Mouse (Mus musculus): ENCODE measurements around the gene Rhno1. TPM values are rescaled to one million over a fixed set of nuclear protein-coding genes. Genes with fewer than 3 reads are reported as not detected.
"Not testable (repeated sequence)": the region's sequence is repeated elsewhere in the genome, so short reads cannot be mapped to it uniquely, and the experiment has no call there.

The Rhno1 gene
- polyA plus RNA-seq, 1 experiment from 2014 or later: 172 TPM

DNA sequence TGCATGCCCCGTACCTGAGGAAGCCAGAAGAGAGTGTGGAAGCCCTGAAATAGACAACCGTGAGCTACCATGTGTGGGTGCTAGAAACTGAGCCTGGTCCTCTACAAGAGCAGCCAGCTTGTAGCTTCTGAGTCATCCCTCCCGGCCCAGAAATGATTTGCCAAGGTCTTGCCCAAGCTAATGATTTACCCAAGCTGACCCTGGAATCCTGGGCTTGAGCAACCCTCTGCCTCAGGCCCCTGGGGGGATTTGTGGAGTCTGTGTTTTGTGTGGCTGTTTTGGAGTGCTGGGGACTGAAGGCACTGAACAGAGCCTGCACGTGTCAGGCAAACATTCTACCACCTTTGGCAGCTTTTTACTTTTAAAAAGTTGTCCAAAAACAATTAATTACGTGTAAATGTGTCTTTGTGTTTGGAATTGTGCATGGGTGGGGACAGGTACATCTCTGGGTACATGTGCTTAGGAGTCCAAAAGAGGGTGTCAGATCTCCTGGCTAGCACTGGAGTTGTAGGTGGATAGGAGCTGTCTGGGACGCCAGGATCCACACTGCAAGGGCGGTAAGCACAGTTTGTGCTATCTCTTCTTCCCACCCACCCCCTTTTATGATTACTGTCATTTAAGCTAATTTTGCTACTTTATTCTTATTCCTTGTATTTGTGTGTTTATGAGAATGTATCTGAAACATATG is 35.0 kb upstream of the Rhno1 start:
- no peaks in the 10 kb centered on the region for H3K4me1 ChIP-seq (ENCODE audit: control insufficient read depth, insufficient read depth, low read length)
- no peak overlapping the region for H3K27ac ChIP-seq (replicated peaks; ENCODE audit: low read depth, low read length)
- H3K9ac ChIP-seq (replicated peaks; ENCODE audit: low read length): no peak overlapping the region
- H3K36me3 ChIP-seq (replicated peaks; ENCODE audit: control insufficient read depth, insufficient read depth, low read depth, low read length): no peaks in the 10 kb centered on the region
- H3K27me3 ChIP-seq (ENCODE audit: control insufficient read depth, insufficient read depth, low read length): no peaks in the 10 kb centered on the region
- no peak for ATAC-seq (replicated peaks; ENCODE audit: insufficient number of reproducible peaks, low FRiP score, low TSS enrichment, low read depth)
- 77% methylated on average over 7 of the region's 7 CpGs for WGBS
- no peak for DNase-seq (ENCODE audit: low spot score)
- no peaks in the 10 kb centered on the region for H3K9me3 ChIP-seq (replicated peaks; ENCODE audit: control insufficient read depth, low read length)
- H3K4me2 ChIP-seq (ENCODE audit: low read depth, low read length): no peak overlapping the region
- no peak overlapping the region for H3K4me3 ChIP-seq (ENCODE audit: low read depth, low read length)

DNA sequence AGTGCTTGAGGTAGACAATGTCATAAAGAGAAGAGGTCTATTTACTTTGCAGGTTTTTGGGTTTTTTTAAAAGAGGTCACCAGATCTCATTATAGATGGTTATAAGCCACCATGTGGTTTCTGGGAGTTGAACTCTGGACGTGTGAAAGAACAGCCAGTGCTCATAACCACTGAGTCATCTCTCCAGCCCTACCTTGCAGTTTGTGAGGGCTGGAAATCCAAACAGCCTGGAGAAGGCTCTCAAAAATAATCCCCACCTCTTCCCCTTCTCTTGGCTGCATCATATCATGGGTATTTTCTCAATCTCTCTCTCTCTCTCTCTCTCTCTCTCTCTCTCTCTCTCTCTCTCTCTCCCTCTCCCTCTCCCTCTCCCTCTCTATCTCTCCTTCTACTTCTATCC is 28.0 kb upstream of the Rhno1 start:
- Histone ChIP-seq H3K27ac (replicated peaks; ENCODE audit: low read depth, low read length) (no peak overlapping the region), H3K36me3 (replicated peaks; ENCODE audit: control insufficient read depth, insufficient read depth, low read depth, low read length) (no peaks in the 10 kb centered on the region), H3K27me3 (ENCODE audit: control insufficient read depth, insufficient read depth, low read length) (no peaks in the 10 kb centered on the region), H3K9ac (replicated peaks; ENCODE audit: low read length) (no peak overlapping the region), H3K9me3 (replicated peaks; ENCODE audit: control insufficient read depth, low read length) (no peaks in the 10 kb centered on the region), H3K4me1 (ENCODE audit: control insufficient read depth, insufficient read depth, low read length) (no peaks in the 10 kb centered on the region), H3K4me3 (ENCODE audit: low read depth, low read length) (no peak overlapping the region), H3K4me2 (ENCODE audit: low read depth, low read length) (no peak overlapping the region)
- DNase-seq (ENCODE audit: low spot score) (no peak), ATAC-seq (replicated peaks; ENCODE audit: insufficient number of reproducible peaks, low FRiP score, low TSS enrichment, low read depth) (no peak)
- 55% methylated on average over 1 of the region's 1 CpGs for WGBS

DNA sequence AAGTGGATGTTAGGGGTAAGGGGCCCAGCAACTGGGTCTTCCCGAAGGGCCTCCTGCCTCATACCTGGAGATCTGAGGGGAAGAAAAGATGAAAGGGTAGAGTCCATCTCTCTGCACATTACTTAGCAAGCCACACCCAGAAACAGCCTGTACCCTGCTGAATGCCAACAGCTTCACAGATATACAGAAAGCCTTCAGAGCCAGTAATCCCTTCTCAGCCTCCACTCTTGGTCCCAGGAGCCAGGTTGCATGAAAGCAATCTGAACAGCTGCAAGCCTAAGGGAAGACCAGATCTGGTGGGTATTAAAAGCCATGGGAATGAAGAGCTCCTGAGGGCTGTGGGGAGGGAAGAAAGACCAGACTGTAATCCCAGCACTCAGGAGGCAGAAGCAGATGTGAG is 26.5 kb upstream of the Rhno1 start:
- Histone ChIP-seq H3K9ac (replicated peaks; ENCODE audit: low read length) (no peak overlapping the region), H3K27ac (replicated peaks; ENCODE audit: low read depth, low read length) (no peak overlapping the region), H3K4me1 (ENCODE audit: control insufficient read depth, insufficient read depth, low read length) (no peaks in the 10 kb centered on the region), H3K9me3 (replicated peaks; ENCODE audit: control insufficient read depth, low read length) (no peaks in the 10 kb centered on the region), H3K4me2 (ENCODE audit: low read depth, low read length) (no peak overlapping the region), H3K27me3 (ENCODE audit: control insufficient read depth, insufficient read depth, low read length) (no peaks in the 10 kb centered on the region), H3K36me3 (replicated peaks; ENCODE audit: control insufficient read depth, insufficient read depth, low read depth, low read length) (no peaks in the 10 kb centered on the region), H3K4me3 (ENCODE audit: low read depth, low read length) (no peak overlapping the region)
- ATAC-seq (replicated peaks; ENCODE audit: insufficient number of reproducible peaks, low FRiP score, low TSS enrichment, low read depth) (no peak), DNase-seq (ENCODE audit: low spot score) (no peak)
- WGBS: 100% methylated on average over 1 of the region's 1 CpGs

DNA sequence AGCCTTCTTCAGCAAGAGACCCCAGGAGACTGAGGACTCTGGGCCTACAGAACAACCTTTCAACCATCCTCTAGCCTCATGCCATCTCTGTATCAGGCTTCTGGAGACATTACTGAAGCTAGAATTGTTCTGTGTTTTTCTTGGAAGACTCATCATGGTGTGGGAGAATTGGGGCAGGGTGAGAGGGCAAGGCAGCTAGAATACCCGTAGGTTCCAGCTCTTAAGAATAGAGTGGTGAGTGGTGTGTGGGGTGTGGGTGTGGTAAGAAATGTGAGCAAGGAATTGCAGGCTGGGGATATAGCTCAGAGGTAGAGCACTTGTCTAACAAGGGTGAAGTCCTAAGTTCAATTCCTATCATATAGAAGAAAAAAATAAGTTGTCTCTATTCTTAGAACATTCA is 22.3 kb upstream of the Rhno1 start:
- no peak for ATAC-seq (replicated peaks; ENCODE audit: insufficient number of reproducible peaks, low FRiP score, low TSS enrichment, low read depth)
- Histone ChIP-seq H3K9ac (replicated peaks; ENCODE audit: low read length) (no peak overlapping the region), H3K9me3 (replicated peaks; ENCODE audit: control insufficient read depth, low read length) (no peaks in the 10 kb centered on the region), H3K4me3 (ENCODE audit: low read depth, low read length) (no peak overlapping the region), H3K4me1 (ENCODE audit: control insufficient read depth, insufficient read depth, low read length) (no peaks in the 10 kb centered on the region), H3K27me3 (ENCODE audit: control insufficient read depth, insufficient read depth, low read length) (no peaks in the 10 kb centered on the region), H3K36me3 (replicated peaks; ENCODE audit: control insufficient read depth, insufficient read depth, low read depth, low read length) (no peaks in the 10 kb centered on the region), H3K27ac (replicated peaks; ENCODE audit: low read depth, low read length) (no peak overlapping the region), H3K4me2 (ENCODE audit: low read depth, low read length) (no peak overlapping the region)
- 94% methylated on average over 1 of the region's 1 CpGs for WGBS
- no peak for DNase-seq (ENCODE audit: low spot score)

DNA sequence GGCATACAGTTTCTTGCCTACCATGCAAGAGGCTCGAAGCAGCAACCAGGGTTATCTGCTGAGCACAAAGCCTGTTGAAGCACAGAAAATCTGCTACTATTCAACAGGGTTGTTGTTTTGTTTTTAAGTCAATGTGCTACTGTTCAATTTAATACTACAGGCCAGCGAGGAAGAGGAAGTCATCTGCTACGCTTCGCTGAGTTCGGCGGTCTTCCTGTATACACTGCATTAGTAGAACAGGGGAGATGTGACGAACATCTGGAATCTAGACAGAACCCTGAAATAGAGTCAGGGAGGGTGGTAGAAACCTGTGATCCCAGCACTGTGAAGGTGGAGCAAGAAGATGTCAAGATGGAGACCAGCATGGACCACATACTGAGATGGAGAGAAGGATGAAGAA is 21.0 kb upstream of the Rhno1 start:
- no peak overlapping the region for H3K9ac ChIP-seq (replicated peaks; ENCODE audit: low read length)
- H3K4me3 ChIP-seq (ENCODE audit: low read depth, low read length): no peak overlapping the region
- DNase-seq (ENCODE audit: low spot score) (no peak), ATAC-seq (replicated peaks; ENCODE audit: insufficient number of reproducible peaks, low FRiP score, low TSS enrichment, low read depth) (no peak)
- no peaks in the 10 kb centered on the region for H3K9me3 ChIP-seq (replicated peaks; ENCODE audit: control insufficient read depth, low read length)
- H3K36me3 ChIP-seq (replicated peaks; ENCODE audit: control insufficient read depth, insufficient read depth, low read depth, low read length): no peaks in the 10 kb centered on the region
- no peaks in the 10 kb centered on the region for H3K27me3 ChIP-seq (ENCODE audit: control insufficient read depth, insufficient read depth, low read length)
- no peak overlapping the region for H3K27ac ChIP-seq (replicated peaks; ENCODE audit: low read depth, low read length)
- no peaks in the 10 kb centered on the region for H3K4me1 ChIP-seq (ENCODE audit: control insufficient read depth, insufficient read depth, low read length)
- no peak overlapping the region for H3K4me2 ChIP-seq (ENCODE audit: low read depth, low read length)
- WGBS: 62% methylated on average over 7 of the region's 7 CpGs

DNA sequence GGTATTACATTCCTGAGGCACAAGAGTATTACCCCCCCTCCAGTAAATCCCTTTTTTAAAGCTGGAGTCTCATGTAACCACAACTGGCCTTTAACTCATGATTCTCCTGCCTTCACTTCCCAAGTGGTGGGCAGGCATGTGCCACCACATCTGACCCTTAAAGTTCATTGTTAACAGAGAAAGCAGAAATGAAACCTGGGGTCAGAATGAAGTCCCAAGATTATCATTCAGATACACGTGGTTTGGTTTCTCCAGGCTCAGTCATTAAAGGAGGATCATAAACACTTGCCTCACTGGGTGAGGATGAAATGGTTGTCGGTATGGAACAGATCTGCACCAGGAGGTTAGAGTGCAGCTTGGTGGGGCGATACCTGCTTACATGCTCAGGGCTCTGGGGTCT is 18.5 kb upstream of the Rhno1 start:
- no peak overlapping the region for H3K9ac ChIP-seq (replicated peaks; ENCODE audit: low read length)
- H3K9me3 ChIP-seq (replicated peaks; ENCODE audit: control insufficient read depth, low read length): no peaks in the 10 kb centered on the region
- no peak overlapping the region for H3K4me2 ChIP-seq (ENCODE audit: low read depth, low read length)
- H3K27ac ChIP-seq (replicated peaks; ENCODE audit: low read depth, low read length): no peak overlapping the region
- DNase-seq (ENCODE audit: low spot score): no peak
- H3K36me3 ChIP-seq (replicated peaks; ENCODE audit: control insufficient read depth, insufficient read depth, low read depth, low read length): peaks cover 3% of the 10 kb centered on the region; the same call in 1 of the 2 replicates
- H3K4me3 ChIP-seq (ENCODE audit: low read depth, low read length): no peak overlapping the region
- WGBS: 85% methylated on average over 3 of the region's 3 CpGs
- H3K27me3 ChIP-seq (ENCODE audit: control insufficient read depth, insufficient read depth, low read length): no peaks in the 10 kb centered on the region
- no peak for ATAC-seq (replicated peaks; ENCODE audit: insufficient number of reproducible peaks, low FRiP score, low TSS enrichment, low read depth)
- H3K4me1 ChIP-seq (ENCODE audit: control insufficient read depth, insufficient read depth, low read length): no peaks in the 10 kb centered on the region

DNA sequence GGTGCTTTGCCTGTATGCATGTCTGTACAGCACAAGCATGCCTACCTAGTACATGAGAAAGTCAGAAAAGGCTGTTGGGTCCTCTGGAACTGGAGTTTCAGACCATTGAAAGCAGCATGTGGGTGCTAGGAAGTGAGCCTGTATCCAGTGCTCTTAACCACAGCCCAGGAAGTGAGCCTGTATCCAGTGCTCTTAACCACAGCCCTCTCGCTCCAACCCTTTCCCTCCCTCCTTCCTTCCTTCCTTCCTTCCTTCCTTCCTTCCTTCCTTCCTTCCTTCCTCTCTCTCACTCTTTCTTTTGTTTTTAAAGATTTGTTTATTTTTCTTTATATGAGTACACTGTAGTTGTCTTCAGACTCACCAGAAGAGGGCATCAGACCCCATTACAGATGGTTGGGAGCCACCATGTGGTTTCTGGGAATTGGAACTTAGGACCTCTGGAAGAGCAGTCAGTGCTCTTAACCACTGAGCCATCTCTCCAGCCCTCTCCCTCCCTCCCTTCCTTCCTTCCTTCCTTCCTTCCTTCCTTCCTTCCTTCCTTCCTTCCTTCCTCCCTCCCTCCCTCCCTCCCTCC is 18.0 kb upstream of the Rhno1 start:
- H3K9me3 ChIP-seq (replicated peaks; ENCODE audit: control insufficient read depth, low read length); H3K27ac ChIP-seq (replicated peaks; ENCODE audit: low read depth, low read length); H3K9ac ChIP-seq (replicated peaks; ENCODE audit: low read length); ATAC-seq (replicated peaks; ENCODE audit: insufficient number of reproducible peaks, low FRiP score, low TSS enrichment, low read depth); H3K4me2 ChIP-seq (ENCODE audit: low read depth, low read length); H3K4me3 ChIP-seq (ENCODE audit: low read depth, low read length); H3K4me1 ChIP-seq (ENCODE audit: control insufficient read depth, insufficient read depth, low read length); H3K27me3 ChIP-seq (ENCODE audit: control insufficient read depth, insufficient read depth, low read length); H3K36me3 ChIP-seq (replicated peaks; ENCODE audit: control insufficient read depth, insufficient read depth, low read depth, low read length); DNase-seq (ENCODE audit: low spot score): not testable (repeated sequence)
- WGBS: 78% methylated on average over 1 of the region's 1 CpGs

DNA sequence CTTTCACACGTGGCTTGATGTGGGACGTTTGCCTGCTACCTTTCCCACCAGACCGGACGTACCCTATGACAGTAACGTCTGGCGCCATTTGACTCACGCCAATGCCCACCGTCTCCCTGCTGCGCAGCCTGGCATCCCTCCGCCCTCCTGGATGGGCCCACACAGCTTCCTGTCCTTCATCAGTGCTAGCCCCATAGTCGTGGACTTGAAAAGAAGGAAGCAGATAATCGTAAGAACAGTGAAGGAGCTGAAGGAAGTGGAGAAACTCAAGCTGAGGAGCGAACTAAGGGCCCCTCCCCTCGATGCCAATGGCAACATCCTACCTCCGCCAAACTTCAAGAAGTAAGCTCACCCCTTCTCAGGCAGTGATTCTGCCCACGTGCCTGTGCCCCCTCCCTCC is 16.9 kb upstream of the Rhno1 start:
- Histone ChIP-seq H3K9me3 (replicated peaks; ENCODE audit: control insufficient read depth, low read length) (no peaks in the 10 kb centered on the region), H3K4me1 (ENCODE audit: control insufficient read depth, insufficient read depth, low read length) (no peaks in the 10 kb centered on the region), H3K36me3 (replicated peaks; ENCODE audit: control insufficient read depth, insufficient read depth, low read depth, low read length) (peaks cover 3% of the 10 kb centered on the region; the same call in 1 of the 2 replicates), H3K27ac (replicated peaks; ENCODE audit: low read depth, low read length) (no peak overlapping the region), H3K4me3 (ENCODE audit: low read depth, low read length) (no peak overlapping the region), H3K9ac (replicated peaks; ENCODE audit: low read length) (no peak overlapping the region), H3K4me2 (ENCODE audit: low read depth, low read length) (no peak overlapping the region), H3K27me3 (ENCODE audit: control insufficient read depth, insufficient read depth, low read length) (no peaks in the 10 kb centered on the region)
- 88% methylated on average over 16 of the region's 16 CpGs for WGBS
- no peak for DNase-seq (ENCODE audit: low spot score)
- ATAC-seq (replicated peaks; ENCODE audit: insufficient number of reproducible peaks, low FRiP score, low TSS enrichment, low read depth): no peak

All from embryonic facial prominence, embryonic 11.5 days (tissue).